Mouse (Mus musculus) lung, postnatal 4 days (tissue): ENCODE data around the gene Oxct1.

Experiments
- DNase-seq, 2 experiments: peaks; one replicate each; pipeline ENCODE4 v3.0.0; 2021

Oxct1 gene

GRCm38 (mm10) chr15:4026231-4026773, at the start of gene Oxct1:
Gene Oxct1 (plus strand): TSS chr15:4026383.
- peak; percentile 89 to 93 for DNase-seq

- no peak for DNase-seq
Observed at GRCm38 (mm10) chr15:3978279-3978678, 47.9 kb upstream of the Oxct1 start.

GRCm38 (mm10) chr15:3979061-3979848, 46.9 kb upstream of the Oxct1 start, which contains the start of gene Fbxo4:
Gene Fbxo4 (minus strand): TSS chr15:3979573.
- peak; percentile 88 to 92 for DNase-seq

GRCm38 (mm10) chr15:3979871-3980270, 46.3 kb upstream of the Oxct1 start:
- no peak for DNase-seq

GRCm38 (mm10) chr15:3982732-3983131, 43.5 kb upstream of the Oxct1 start:
- DNase-seq = no peak

GRCm38 (mm10) chr15:3984876-3985275, 41.3 kb upstream of the Oxct1 start:
- no peak for DNase-seq

- DNase-seq = peak in 1 of 2 experiments; percentile 58
Observed at GRCm38 (mm10) chr15:3987981-3988380, 38.2 kb upstream of the Oxct1 start.

GRCm38 (mm10) chr15:3994852-3995447, 31.2 kb upstream of the Oxct1 start:
- no peak for DNase-seq

GRCm38 (mm10) chr15:3995448-3996266, 30.5 kb upstream of the Oxct1 start, which contains the start of gene AW549877:
Gene AW549877 (minus strand): TSS chr15:3995744.
- DNase-seq = peak; percentile 99 to 100

GRCm38 (mm10) chr15:3996267-3997010, 29.7 kb upstream of the Oxct1 start:
- DNase-seq = no peak

- no peak for DNase-seq
Observed at GRCm38 (mm10) chr15:3999144-3999543, 27.0 kb upstream of the Oxct1 start.

- DNase-seq = no peak
Observed at GRCm38 (mm10) chr15:4000536-4000935, 25.6 kb upstream of the Oxct1 start.

GRCm38 (mm10) chr15:4013873-4014272, 12.3 kb upstream of the Oxct1 start:
- DNase-seq = no peak

GRCm38 (mm10) chr15:4020711-4021110, 5.5 kb upstream of the Oxct1 start:
- DNase-seq = no peak

- DNase-seq = no peak
Observed at GRCm38 (mm10) chr15:4023747-4024146, 2.4 kb upstream of the Oxct1 start.

GRCm38 (mm10) chr15:4024726-4025507, 1.3 kb upstream of the Oxct1 start:
- DNase-seq = no peak

- DNase-seq = no peak
Observed at GRCm38 (mm10) chr15:4025508-4025904, 677 bp upstream of the Oxct1 start.

GRCm38 (mm10) chr15:4026831-4027584, 825 bp downstream of the Oxct1 start:
- peak; percentile 87 to 91 for DNase-seq

GRCm38 (mm10) chr15:4027671-4028410, 1.7 kb downstream of the Oxct1 start:
- no peak for DNase-seq

GRCm38 (mm10) chr15:4028411-4028700, 2.2 kb downstream of the Oxct1 start:
- no peak for DNase-seq
